8 mouse cellular contexts compared by ENCODE assay signal in the genomic region with DNA sequence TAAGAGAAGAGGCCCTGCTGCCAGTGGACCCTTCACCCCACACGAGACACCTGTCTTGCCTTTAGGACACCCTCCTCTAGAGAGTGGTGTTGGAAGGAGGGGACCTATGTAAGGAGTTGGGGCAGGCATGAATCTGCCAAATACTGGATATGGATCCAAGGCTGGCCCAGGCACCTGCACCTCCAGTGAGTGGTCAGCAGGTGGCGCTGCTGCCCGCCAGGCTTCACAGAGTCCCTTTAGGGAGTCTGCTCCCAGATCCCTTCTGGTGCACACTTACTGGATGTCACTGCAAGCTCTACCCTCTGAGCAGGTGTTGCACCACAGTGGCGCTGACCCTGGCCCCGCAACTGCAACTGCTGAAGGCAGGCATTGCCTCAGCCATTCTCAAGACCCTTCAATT. TPM values are rescaled to one million over a fixed set of nuclear protein-coding genes. Genes with fewer than 3 reads are reported as not detected.
DNase-seq lines count a peak whose midpoint lies in the region; ATAC-seq and TF ChIP-seq lines count a peak whose summit lies in the region.

No protein-coding gene starts in this region.

- H3K36me3 ChIP-seq in hindbrain, embryonic 12.5 days: peaks cover 40% of the 10 kb centered on the region

- no peak overlapping the region for H3K9ac ChIP-seq in hindbrain, embryonic 12.5 days

- POLR2A ChIA-PET in Patski (lab: Charles Lee): interaction anchor here (0.9 kb wide), 1 partner anchor 27 kb away, joined by 3 read pairs; a partner anchor contains a TSS

- 15% methylated on average over 5 of the region's 5 CpGs for WGBS in hindbrain, embryonic 12.5 days

- peaks cover 16% of the 10 kb centered on the region for H3K4me1 ChIP-seq in hindbrain, embryonic 12.5 days

- TF ChIP-seq CTCF in Patski (IDR thresholded peaks at IDR 0.05): no peak

- in situ Hi-C loops in Patski (cut with MboI; ENCODE audit: low pct_unique_long_range_greater_than_20kb): loop anchor here (5.0 kb wide), 1 partner anchor 46 kb away; a partner anchor contains a TSS

- no peaks in the 10 kb centered on the region for H3K9me3 ChIP-seq in hindbrain, embryonic 12.5 days (replicated peaks)

- H3K27ac ChIP-seq in hindbrain, embryonic 12.5 days: no peak overlapping the region

- no peaks in the 10 kb centered on the region for H3K27me3 ChIP-seq in Patski
- H3K27me3 ChIP-seq in hindbrain, embryonic 12.5 days: no peaks in the 10 kb centered on the region

- no peak overlapping the region for H3K4me2 ChIP-seq in hindbrain, embryonic 12.5 days (replicated peaks)

- DNase-seq in Patski (ENCODE audit: low read depth, low spot score): no peak
- peak; percentile 88 to 90 for DNase-seq in cerebellum, postnatal 10 days
- peak; percentile 75 to 84 for DNase-seq in frontal cortex, postnatal 14 days (ENCODE audit: low spot score in 2 of 2)
- peak; percentile 85 to 88 for DNase-seq in layer of hippocampus, postnatal 14 days (ENCODE audit: low spot score in 2 of 2)
- DNase-seq in lung, postnatal 25 days (ENCODE audit: low spot score): peak; percentile 81
- DNase-seq in retina, postnatal 1 day: peak; percentile 81
- peak; percentile 68 to 71 for DNase-seq in thymus, postnatal 36 days

- CTCF ChIA-PET in Patski (lab: Charles Lee): interaction anchor here (0.8 to 3.1 kb wide), 8 partner anchors 9 to 56 kb away, joined by 3 to 21 read pairs (median 7); a partner anchor contains a TSS

- no peak overlapping the region for H3K4me3 ChIP-seq in hindbrain, embryonic 12.5 days

- peak; percentile 69 for ATAC-seq in Patski
- ATAC-seq in hindbrain, embryonic 12.5 days (ENCODE audit: low FRiP score): peak; percentile 53

RNA-seq across cellular contexts. Expression of a gene that starts 7.4 kb away (rescaled TPM):
- 20.8 TPM for polyA plus RNA-seq in Patski (2021)
- polyA plus RNA-seq in hindbrain, embryonic 12.5 days (2016; fragmentation: Nextera tagmentation; extraction: Ambion mirVana): 31.7 and 37.0 TPM in 2 replicates
- total RNA-seq in layer of hippocampus, postnatal 14 days (2021): 10 to 100 TPM; 18.9 to 22.0 TPM

RNA-seq across cellular contexts. Expression of a gene that starts 14.7 kb away (rescaled TPM):
- polyA plus RNA-seq in Patski (2021): 18.6 TPM
- 29.2 and 29.7 TPM in 2 replicates for polyA plus RNA-seq in hindbrain, embryonic 12.5 days (2016; fragmentation: Nextera tagmentation; extraction: Ambion mirVana)
- 10 to 100 TPM; 11.8 to 13.3 TPM for total RNA-seq in layer of hippocampus, postnatal 14 days (2021)

RNA-seq across cellular contexts. Expression of a gene that starts 27.2 kb away (rescaled TPM):
- 16.6 TPM for polyA plus RNA-seq in Patski (2021)
- polyA plus RNA-seq in hindbrain, embryonic 12.5 days (2016; fragmentation: Nextera tagmentation; extraction: Ambion mirVana): 8.0 and 8.2 TPM in 2 replicates
- 10 to 100 TPM; 16.4 to 18.6 TPM for total RNA-seq in layer of hippocampus, postnatal 14 days (2021)

RNA-seq across cellular contexts. Expression of a gene that starts 46.1 kb away (rescaled TPM):
- 13.7 TPM for polyA plus RNA-seq in Patski (2021)
- polyA plus RNA-seq in hindbrain, embryonic 12.5 days (2016; fragmentation: Nextera tagmentation; extraction: Ambion mirVana): 20.4 and 25.2 TPM in 2 replicates
- total RNA-seq in layer of hippocampus, postnatal 14 days (2021): 10 to 100 TPM; 12.2 to 14.4 TPM

RNA-seq across cellular contexts. Expression of a gene that starts 47.9 kb away (rescaled TPM):
- 42.7 TPM for polyA plus RNA-seq in Patski (2021)
- 82.8 and 83.2 TPM in 2 replicates for polyA plus RNA-seq in hindbrain, embryonic 12.5 days (2016; fragmentation: Nextera tagmentation; extraction: Ambion mirVana)
- 10 to 100 TPM; 66.9 to 70.5 TPM for total RNA-seq in layer of hippocampus, postnatal 14 days (2021)
